Mouse (Mus musculus): ENCODE results near the gene Dgki.
"Not testable (repeated sequence)": the region's sequence is repeated elsewhere in the genome, so short reads cannot be mapped to it uniquely, and the experiment has no call there.

Dgki gene

DNA sequence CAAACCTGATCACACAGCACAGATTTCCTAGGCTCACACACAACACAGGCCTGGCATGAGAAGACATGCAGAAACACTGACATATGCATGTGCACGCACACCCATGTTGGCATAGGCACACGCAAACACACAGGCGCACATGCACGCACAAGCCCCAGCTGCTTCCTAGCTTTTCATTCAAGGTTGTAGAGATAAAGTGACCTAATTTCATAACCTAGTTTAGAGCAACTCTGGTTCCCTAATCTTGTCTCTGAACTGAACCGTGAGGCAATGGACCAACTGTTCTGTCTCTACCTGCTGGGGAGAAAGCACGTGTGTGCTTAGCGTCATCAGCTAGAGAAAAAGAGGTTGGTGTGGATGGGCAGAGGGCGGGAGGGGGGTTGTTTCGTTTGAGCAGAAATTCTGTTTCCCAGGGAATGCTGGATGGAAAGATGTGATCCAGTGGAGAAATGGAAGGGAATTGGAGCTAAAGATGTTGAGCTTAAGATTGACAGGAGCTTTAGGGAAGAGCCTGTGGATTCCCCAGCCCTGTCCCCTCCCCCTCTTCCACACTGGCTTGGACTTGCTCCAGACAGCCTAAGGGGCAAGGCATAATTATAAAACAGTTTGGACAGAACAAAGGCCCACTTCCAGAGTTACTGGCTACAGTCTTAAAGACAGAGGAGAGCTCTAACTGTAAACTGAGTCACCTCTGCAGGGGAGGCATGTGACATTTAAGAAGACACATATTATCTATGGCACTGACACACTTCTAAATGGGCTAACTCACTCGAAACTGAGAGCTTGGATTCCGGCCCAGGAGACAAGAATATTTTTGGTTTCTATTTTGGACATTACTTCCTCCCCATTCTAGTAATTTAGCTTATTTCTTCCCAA is 156.8 kb downstream of the Dgki start:
- DNase-seq = peak; percentile 57

DNA sequence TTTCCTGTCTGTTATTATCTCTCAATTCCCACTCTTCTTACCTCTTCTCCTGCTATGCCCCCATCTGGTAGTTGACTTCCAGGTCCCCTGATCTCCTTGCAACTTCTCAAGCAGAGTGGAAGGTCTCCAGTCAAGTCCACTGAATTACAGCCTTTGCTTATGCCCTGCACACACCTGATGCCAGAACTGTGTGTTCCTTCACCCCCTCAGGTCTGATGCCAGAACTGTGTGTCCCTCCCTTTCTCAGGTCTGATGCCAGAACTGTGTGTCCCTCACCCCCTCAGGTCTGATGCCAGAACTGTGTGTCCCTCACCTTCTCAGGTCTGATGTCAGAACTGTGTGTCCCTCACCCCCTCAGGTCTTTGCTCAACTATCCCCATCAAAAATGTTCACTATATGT is 161.2 kb downstream of the Dgki start:
- DNase-seq = no peak

DNA sequence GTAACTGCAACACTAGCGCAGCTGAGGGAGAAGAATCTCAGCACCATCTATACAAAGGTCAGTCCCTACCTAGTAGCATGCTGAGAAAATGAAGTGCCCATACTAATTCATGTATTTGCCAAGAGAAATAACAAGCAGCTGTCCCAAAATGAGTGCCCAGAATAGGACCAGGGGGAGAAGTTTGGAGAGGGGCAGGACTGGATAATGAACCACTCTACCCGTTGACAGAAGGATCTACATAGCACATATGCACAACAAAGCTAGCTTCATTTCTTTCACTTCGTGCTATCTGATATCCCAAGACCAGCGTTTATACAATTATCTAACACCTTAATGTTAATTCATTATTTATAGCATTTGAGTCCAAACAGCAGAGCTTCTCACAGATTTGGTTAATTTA is 168.7 kb downstream of the Dgki start:
- DNase-seq = no peak

DNA sequence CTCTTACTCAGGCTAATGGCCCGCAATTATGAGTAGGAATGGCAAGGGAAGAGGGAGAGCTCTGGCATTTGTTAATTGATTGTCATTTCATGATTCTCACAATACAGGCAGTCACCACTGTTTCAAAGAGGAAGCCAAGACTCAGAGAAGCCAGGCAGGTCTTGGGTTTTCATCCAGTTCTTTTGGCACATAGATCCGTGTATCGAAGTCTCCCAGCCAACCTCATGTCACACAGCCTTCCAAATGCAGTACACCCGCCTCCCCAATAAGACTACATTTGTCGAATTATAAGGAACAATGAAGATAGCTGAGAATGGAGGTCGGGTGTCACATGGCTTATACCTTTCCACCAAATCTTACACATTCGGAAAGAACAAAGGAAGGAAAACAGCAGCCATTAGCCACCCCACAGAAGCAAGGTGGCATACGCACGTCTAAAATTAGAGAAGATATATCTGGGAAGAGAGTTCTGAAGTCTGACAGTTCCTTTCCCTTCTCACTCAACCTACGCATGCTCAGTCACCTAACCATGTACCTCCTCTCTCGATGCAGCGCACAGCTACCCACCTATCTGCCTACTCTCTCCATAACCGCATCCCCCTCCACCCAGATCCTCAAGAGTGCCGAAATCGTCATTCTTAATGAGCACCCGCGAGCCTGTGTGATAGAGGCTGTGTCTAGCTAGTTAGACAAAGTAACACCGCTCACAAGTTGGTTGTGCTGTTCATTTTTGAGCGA is 179.4 kb downstream of the Dgki start:
- DNase-seq = no peak

DNA sequence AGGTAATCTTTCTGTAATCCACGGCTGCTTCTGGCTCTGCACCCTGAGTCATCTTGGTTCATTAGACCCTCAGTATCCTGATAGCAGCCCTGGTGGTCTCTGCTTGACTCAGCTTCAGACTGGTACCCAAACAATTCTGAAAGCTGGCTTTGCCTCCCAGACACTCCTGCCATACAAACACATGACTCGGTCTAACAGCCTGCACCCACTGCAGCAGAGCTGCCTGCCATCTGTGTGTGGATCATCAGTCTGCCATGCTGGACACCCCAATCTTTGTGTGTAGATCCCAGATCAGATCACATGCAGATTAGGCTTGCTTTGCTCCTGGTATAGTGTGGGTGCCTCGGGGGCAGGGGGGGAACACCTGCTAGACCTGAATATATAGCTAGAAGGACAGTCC is 180.8 kb downstream of the Dgki start:
- no peak for DNase-seq

DNA sequence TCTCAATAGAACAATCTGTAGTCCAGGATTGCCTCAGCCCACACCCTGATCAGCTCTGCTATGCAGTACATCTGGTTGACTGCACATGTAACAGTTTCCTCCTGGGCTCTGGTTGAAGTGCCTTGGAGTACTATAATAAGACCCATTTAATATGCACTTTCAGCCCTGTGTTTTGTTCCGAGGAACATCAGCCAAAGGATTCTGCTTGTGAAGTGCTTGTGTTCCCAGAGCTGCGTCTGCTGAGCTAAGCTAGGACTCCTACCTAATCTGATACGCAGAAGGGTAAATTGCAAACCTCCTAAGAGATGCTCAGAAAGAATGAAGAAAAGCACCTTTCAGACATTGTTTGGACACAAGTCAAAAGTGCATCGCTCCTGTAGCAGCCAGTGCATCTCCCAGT is 186.9 kb downstream of the Dgki start:
- DNase-seq = no peak

- DNase-seq = not testable (repeated sequence)
Measured at GRCm38 (mm10) chr6:37106236-37106635, 193.7 kb downstream of the Dgki start.

DNA sequence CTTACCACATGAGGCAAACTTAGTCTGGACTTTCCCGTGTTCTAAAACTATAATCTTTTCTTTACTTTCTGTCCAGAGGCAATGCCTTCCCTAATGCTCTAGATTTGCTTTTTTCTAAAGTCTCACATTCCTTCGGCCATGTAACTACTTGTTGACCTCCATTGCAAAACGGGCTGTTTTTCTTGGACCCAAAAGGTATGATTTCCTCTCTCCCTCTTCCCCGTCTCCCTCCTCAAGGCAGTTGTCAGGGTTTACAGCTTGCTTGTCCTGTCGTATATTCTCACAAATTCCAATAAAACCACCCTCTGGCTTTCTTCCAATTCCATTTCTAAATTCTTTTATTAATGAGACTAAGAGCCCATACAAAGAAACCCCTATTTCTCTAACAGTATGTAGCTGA is 199.6 kb downstream of the Dgki start:
- no peak for DNase-seq

DNA sequence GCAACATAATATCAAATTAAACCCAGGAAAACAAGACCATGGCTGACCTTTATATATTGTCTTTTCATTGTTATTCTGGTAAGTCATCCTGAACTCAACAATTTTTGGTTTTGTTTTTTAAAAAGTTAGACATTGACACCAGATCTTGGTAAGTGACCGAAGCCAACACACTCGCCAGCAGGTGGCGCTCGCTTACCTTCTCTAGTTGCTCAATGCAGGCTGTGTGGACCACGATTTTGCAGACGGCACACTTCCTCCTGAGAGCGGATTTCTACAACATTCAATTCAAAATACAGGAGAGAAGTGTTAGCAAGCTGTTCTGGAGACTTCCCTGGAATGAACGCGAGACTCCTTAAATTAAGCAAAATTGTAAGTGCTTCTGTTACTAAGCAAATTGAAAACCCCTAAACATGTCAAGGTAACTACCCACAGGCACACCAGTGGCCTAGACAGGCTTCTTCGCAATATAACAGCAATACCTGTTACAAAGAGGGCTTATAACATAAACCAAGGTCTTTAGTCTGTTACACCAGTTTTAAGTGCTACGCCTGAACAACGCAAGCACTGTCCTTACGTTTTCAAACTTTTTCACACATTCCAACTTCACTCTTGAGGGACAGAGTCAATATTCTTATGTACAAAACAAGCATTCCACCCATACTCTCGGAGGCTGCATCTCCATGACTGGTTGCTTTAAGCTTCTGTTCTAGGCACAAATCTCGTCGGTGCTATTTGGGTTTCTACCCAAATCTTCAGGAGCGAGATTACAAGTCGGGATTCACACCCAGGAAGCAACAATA is 202.4 kb downstream of the Dgki start:
- DNase-seq = peak; percentile 87

DNA sequence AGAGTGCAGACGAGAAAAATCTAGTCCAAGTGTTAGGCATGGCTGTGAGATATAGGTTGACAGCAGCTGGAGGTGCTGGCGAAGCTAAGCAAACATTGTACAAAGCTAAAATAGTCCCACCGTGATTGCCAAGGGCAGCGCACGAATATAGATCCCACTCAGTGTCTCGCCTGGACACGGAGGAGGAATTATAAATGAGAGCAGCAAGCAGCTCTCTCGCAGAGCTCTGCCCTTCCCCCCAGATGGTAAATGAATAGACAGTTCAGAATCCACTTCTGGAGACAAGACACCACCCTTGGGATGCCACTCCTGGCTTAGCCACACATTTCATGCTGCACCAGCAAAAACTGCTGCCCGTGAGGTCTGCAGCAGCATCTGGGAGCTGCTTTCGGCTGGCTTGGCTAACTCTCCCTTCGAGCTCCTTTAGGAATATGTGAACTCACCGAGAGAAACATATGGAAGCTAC is 203.1 kb downstream of the Dgki start:
- no peak for DNase-seq

GRCm38 (mm10) chr6:37089148-37090111 is 210.6 kb downstream of the Dgki start:
- DNase-seq = peak; percentile 45

DNA sequence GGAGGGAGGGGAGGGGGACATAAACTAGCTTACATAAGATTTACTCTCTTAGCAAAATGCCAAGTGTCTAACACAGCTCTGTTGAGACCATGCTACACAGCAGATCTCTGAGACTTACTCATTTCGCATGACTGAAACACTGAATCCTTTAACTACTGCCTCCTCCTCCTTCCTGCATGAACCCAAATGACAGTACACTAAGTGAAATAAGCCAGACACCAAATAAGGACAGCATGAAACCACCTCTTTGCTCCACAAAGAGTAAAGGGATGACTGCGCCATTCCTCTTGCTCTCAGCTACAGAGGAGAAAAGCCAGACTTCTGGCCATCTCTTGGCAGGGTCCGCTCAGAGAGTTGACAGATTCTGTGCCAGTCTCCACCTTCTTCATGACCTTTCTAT is 217.0 kb downstream of the Dgki start:
- DNase-seq = no peak

DNA sequence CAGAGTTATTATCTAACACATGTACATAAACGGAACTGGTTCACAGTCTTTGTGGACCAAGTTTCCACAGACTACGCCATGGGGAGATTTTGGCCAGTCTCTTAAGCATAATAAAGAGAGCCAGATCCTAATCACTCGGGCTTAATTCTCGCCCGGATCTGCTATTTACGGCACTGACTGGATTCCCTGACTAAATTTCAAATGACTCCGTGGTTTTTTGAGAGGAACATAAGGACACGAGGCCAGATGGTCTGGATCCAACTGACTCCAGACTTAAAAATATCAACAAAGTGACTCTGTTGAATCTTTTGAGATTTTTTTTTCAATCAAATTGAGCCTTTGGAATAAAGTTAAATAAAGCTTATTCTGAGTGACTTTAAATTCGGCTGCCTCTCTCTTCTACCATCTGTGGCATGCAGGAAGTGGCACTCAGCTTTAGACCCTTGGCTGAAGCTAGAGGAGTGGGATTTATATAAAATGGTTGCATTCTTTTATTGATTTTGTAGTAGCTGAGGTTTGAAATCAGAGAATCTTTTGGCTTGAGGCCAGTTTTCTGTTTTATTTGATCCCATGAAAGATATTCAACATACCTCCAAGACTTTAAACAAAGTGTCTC is 227.5 kb downstream of the Dgki start:
- no peak for DNase-seq

DNA sequence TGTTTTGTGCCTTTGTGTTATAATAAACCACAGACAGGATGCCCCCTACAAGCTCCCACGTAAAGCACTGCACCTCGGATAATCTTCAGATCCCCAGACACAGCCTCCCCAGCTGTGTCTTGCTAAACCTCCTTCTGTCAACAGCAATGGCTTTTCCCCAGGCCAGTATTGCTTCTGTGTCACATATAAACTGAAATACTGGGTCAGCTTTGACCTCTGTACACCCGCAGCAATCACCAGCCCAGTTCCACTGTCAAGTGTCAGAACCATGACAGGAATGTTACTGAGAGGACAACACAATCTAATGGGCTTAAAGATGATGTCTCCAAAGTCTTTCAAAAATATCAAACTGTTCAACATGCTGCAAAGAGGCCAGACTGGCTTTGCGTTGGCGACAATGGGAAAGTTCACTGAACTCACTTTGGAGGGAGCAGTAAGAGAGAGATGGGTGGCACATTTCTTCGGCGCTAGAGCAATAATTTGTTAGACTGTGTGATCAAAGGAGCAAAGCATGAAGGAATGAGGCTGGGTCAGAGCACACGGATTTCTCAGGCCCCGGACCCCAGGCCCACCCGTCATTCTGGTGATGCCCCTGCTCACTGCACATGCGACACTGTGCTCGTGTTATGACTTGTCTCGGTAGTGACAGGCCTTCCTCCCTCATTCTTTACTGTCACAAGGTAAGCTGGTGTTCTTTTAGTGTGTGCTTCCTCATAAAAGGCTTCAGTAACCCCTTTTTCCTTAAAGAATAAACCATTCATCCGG is 230.0 kb downstream of the Dgki start:
- DNase-seq = no peak

DNA sequence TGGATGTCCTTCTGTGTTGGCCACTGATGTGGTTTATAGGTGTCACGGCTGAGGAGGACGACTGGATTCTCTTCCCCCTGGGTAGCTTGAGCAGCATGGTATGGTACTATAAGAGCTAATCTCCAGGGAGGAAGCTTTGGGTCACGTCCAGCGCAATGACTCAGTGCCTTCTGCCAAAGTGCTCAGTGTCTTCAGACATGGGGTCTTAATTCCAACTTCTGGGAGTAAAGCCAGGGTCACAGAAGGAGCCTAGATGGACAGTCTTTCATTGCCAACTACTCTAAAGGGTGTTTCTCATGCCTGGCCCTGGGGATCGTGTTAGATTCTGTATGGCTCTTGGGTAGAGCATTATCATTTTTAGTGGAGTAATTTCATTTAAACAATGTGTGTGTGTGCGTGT is 231.2 kb downstream of the Dgki start:
- DNase-seq = no peak

GRCm38 (mm10) chr6:37067357-37067756 is 232.6 kb downstream of the Dgki start:
- DNase-seq = no peak

- no peak for DNase-seq
Measured at GRCm38 (mm10) chr6:37064214-37064830, 235.7 kb downstream of the Dgki start.

DNA sequence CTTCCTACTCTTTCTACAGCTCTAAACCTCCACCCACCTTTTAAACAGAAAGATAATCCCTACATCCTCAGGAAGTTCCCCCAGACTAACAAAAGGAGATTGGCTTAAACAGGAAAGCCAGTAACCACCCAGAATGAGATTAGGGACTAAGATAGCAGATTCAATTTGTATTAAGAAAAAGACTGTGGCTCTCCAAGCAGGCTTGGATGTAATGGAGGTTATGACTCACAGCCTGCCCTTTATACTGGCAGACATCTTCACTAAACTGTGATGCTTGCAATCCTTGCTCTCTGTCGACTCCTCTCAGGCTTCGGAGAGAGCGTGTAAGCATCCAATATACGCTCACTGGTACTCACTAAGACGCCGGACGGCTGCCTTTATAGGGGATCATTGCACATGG is 236.7 kb downstream of the Dgki start:
- DNase-seq = no peak

DNA sequence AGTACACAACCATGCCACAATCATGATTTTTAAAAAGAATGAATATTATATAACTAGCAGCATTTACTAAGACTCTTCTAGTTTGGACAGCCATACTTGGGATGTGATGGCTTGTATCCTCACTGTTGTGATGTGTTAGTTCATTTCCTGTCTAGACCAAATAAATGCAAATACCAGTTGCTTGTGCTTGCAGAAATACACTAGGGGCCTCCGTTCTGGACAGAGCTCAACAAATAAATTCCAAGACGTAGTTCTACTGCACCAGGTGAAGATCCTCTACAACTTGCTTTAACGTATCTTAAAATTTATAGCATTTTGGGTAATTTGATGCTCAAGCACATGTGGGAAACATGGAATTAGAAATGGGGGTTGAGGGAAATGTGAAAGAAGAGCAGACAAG is 239.9 kb downstream of the Dgki start:
- DNase-seq = no peak

DNA sequence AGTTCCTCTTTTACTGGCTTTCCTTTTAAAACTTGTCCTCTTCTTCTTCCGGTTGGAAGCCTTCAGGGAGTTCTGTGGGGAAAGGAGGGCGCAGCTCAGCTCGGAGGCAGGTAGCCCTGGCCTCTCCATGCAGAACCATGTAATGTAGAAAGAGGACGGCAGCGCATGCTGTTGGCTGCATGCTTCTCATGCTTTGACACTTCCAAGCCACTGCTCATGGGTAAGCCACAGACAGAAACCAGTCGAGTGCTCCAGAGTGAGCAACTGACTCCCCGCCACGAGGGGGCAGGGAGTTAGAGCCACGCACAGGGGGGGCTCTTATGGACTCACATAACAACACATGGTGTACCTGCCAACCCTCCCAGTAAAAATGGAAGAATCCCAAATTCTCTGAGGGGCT is 242.0 kb downstream of the Dgki start:
- no peak for DNase-seq
